Mouse (Mus musculus) midbrain, embryonic 13.5 days (tissue): Measurements from ENCODE around the gene Il9r. TPM values are rescaled to one million over a fixed set of nuclear protein-coding genes. Genes with fewer than 3 reads are reported as not detected.

ENCODE experiments used
- ATAC-seq: fragments of 200-750 bp; cut with Nextera tagmentation; 2 replicates; pipeline ENCODE4 v1.8.0; 2017; ENCODE audit warnings: mild to moderate bottlenecking, moderate TSS enrichment, moderate library complexity
- H3K27ac ChIP-seq: fragments of 300-500 bp; sonication (generic); 2 replicates; pipeline ENCODE4 v1.5.1; 2015; ENCODE audit warnings: inconsistent platforms, mild to moderate bottlenecking, moderate library complexity
- H3K27me3 ChIP-seq: fragments of 300-500 bp; sonication (generic); 2 replicates; pipeline ENCODE4 v1.6.1; 2015; ENCODE audit warnings: mild to moderate bottlenecking, inconsistent platforms
- H3K36me3 ChIP-seq: fragments of 300-500 bp; sonication (generic); 2 replicates; pipeline ENCODE4 v1.6.1; 2015; ENCODE audit warnings: mild to moderate bottlenecking, inconsistent platforms
- H3K4me1 ChIP-seq: fragments of 300-500 bp; sonication (generic); replicated peaks from 2 replicates; pipeline ENCODE4 v1.6.1; 2015; ENCODE audit warnings: inconsistent platforms
- H3K4me2 ChIP-seq: fragments of 300-500 bp; sonication (generic); replicated peaks from 2 replicates; pipeline ENCODE4 v1.6.1; 2015; ENCODE audit warnings: moderate library complexity, mild to moderate bottlenecking, inconsistent platforms
- H3K4me3 ChIP-seq: fragments of 300-500 bp; sonication (generic); replicated peaks from 2 replicates; pipeline ENCODE4 v1.5.1; 2015; ENCODE audit warnings: mild to moderate bottlenecking, inconsistent platforms
- H3K9ac ChIP-seq: fragments of 300-500 bp; sonication (generic); replicated peaks from 2 replicates; pipeline ENCODE4 v1.6.1; 2015; ENCODE audit warnings: mild to moderate bottlenecking, inconsistent platforms
- H3K9me3 ChIP-seq: fragments of 300-500 bp; sonication (generic); 2 replicates; pipeline ENCODE4 v1.6.1; 2016; ENCODE audit warnings: mild to moderate bottlenecking, inconsistent platforms
- WGBS: fragments of 180-500 bp; shearing (Covaris S2); methylation state at CpG from one replicate; pipeline ENCODE4 v1.1.7; 2015; 5-methylcytosine and 5-hydroxymethylcytosine counted together
- polyA plus RNA-seq: library from polyadenylated mRNA; unstranded; fragments of >200 nt; fragmentation: Nextera tagmentation; extraction: Ambion mirVana; gene quantifications from 2 replicates; pipeline ENCODE4 v1.2.1, GENCODE M21; 2015

Gene Il9r
- polyA plus RNA-seq, 1 experiment from 2014 or later: not detected

- no peak overlapping the region for H3K4me2 ChIP-seq
- no peaks in the 10 kb centered on the region for H3K36me3 ChIP-seq
- no peaks in the 10 kb centered on the region for H3K27me3 ChIP-seq
- no peak overlapping the region for H3K4me3 ChIP-seq
- peaks cover 5% of the 10 kb centered on the region; the same call in 1 of the 2 replicates for H3K4me1 ChIP-seq
- no peak overlapping the region for H3K9ac ChIP-seq
- ATAC-seq: no peak
- WGBS: 83% methylated on average over 10 of the region's 10 CpGs
- H3K9me3 ChIP-seq: no peaks in the 10 kb centered on the region
- no peak overlapping the region for H3K27ac ChIP-seq
Measured at GRCm38 (mm10) chr11:32194086-32194485, 6.0 kb downstream of the Il9r start.

DNA sequence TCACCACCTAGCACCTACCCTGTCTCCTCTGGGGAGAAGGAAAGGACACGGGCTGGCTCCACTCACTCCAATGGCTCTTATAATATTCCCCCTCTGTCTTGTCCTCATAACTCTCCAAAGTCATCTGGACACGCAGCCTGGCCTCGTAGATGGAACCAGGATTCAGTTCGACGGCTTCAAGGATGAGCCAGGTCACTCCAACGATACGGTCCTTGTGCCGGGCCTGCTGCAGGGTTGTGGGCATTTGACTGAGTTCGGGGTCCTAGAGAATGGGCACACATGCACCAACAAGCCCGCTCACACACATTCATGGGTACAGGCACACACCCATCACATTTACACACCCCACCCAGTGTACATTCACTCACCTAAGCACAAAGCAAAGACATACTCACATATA lies 6.9 kb downstream of the Il9r start:
- no peak overlapping the region for H3K27ac ChIP-seq
- no peak overlapping the region for H3K9ac ChIP-seq
- WGBS: 92% methylated on average over 10 of the region's 10 CpGs
- ATAC-seq: no peak
- no peaks in the 10 kb centered on the region for H3K27me3 ChIP-seq
- no peak overlapping the region for H3K4me3 ChIP-seq
- no peak overlapping the region for H3K4me2 ChIP-seq
- H3K9me3 ChIP-seq: no peaks in the 10 kb centered on the region
- peaks cover 5% of the 10 kb centered on the region; the same call in 1 of the 2 replicates for H3K4me1 ChIP-seq
- H3K36me3 ChIP-seq: no peaks in the 10 kb centered on the region

DNA sequence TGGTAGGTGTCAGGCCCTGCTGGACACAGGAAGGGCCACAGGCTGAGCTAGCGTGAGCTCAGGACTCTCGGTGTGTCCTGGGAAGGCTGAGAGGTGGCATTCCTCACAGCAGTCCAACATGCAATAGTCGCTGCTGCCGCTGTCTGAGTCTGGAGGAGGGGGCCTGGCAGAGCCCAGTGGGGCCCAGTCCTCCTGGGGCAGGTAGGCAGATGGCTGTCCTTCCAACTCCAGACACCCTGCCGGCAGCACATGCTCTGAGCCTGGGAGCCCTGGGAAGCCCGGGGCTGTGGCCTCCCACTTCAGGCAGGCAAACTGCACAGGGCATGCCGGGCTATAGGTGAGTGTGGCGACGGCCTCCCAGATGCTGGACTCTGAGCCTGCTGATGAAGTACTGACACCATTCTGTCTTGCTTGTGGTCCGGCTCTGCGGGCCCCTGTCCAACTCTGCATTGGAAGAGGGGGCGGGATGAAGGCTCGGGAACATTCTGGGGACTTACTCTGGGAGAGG lies 9.4 kb downstream of the Il9r start:
- 80% methylated on average over 13 of the region's 13 CpGs for WGBS
- Histone ChIP-seq H3K36me3 (no peaks in the 10 kb centered on the region), H3K4me1 (no peaks in the 10 kb centered on the region), H3K27ac (no peak overlapping the region), H3K9me3 (no peaks in the 10 kb centered on the region), H3K9ac (no peak overlapping the region), H3K27me3 (no peaks in the 10 kb centered on the region), H3K4me2 (no peak overlapping the region), H3K4me3 (no peak overlapping the region)
- ATAC-seq: no peak

- 80% methylated on average over 9 of the region's 9 CpGs for WGBS
- Histone ChIP-seq H3K9ac (no peak overlapping the region), H3K9me3 (no peaks in the 10 kb centered on the region)
Measured at GRCm38 (mm10) chr11:32190119-32190518, 10.0 kb downstream of the Il9r start.

GRCm38 (mm10) chr11:32189434-32189833 lies 10.6 kb downstream of the Il9r start:
- Histone ChIP-seq H3K4me2 (no peak overlapping the region), H3K9ac (no peak overlapping the region), H3K27ac (no peak overlapping the region), H3K4me1 (no peaks in the 10 kb centered on the region), H3K27me3 (no peaks in the 10 kb centered on the region), H3K4me3 (no peak overlapping the region), H3K36me3 (no peaks in the 10 kb centered on the region), H3K9me3 (no peaks in the 10 kb centered on the region)
- 69% methylated on average over 5 of the region's 5 CpGs for WGBS
- no peak for ATAC-seq

More at GRCm38 (mm10) chr11:32190119-32190518, 10.0 kb downstream of the Il9r start:
- no peak for ATAC-seq
- H3K27ac ChIP-seq: no peak overlapping the region
- no peaks in the 10 kb centered on the region for H3K27me3 ChIP-seq
- H3K4me3 ChIP-seq: no peak overlapping the region
- H3K4me1 ChIP-seq: no peaks in the 10 kb centered on the region
- no peak overlapping the region for H3K4me2 ChIP-seq
- H3K36me3 ChIP-seq: no peaks in the 10 kb centered on the region

- Histone ChIP-seq H3K4me3 (no peak overlapping the region), H3K36me3 (no peaks in the 10 kb centered on the region), H3K9ac (no peak overlapping the region), H3K4me2 (no peak overlapping the region), H3K27ac (no peak overlapping the region), H3K27me3 (no peaks in the 10 kb centered on the region), H3K9me3 (no peaks in the 10 kb centered on the region), H3K4me1 (no peaks in the 10 kb centered on the region)
- no peak for ATAC-seq
- WGBS: 83% methylated on average over 12 of the region's 12 CpGs
Measured at GRCm38 (mm10) chr11:32188881-32189280, 11.2 kb downstream of the Il9r start.

DNA sequence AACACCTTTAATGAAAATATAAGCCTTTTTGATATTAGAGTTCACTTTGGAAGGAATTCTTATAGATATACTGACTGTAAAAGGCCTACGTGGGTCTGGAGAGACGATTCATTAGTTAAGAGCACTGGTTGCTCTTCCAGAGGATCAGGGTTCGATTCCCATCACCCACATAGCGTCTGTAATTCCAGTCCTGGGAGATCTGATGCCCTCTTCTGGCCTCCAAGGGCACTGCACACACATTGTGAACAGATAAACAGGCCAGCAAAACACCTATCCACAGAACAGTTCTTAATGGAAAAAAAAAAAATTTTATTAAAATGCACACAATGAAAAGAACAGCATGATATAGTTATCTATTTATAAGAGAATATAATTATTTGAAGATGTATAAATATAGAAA lies 12.8 kb downstream of the Il9r start:
- no peaks in the 10 kb centered on the region for H3K4me1 ChIP-seq
- H3K27ac ChIP-seq: no peak overlapping the region
- no peak for ATAC-seq
- no peak overlapping the region for H3K4me3 ChIP-seq
- no peak overlapping the region for H3K4me2 ChIP-seq
- WGBS: 89% methylated on average over 4 of the region's 4 CpGs
- no peaks in the 10 kb centered on the region for H3K9me3 ChIP-seq
- no peaks in the 10 kb centered on the region for H3K36me3 ChIP-seq
- no peaks in the 10 kb centered on the region for H3K27me3 ChIP-seq
- H3K9ac ChIP-seq: no peak overlapping the region

GRCm38 (mm10) chr11:32186031-32186430 lies 14.0 kb downstream of the Il9r start:
- Histone ChIP-seq H3K9ac (no peak overlapping the region), H3K9me3 (no peaks in the 10 kb centered on the region), H3K4me1 (no peaks in the 10 kb centered on the region), H3K27ac (no peak overlapping the region), H3K4me3 (no peak overlapping the region), H3K4me2 (no peak overlapping the region), H3K36me3 (no peaks in the 10 kb centered on the region), H3K27me3 (no peaks in the 10 kb centered on the region)
- ATAC-seq: no peak
- WGBS: 80% methylated on average over 3 of the region's 3 CpGs

DNA sequence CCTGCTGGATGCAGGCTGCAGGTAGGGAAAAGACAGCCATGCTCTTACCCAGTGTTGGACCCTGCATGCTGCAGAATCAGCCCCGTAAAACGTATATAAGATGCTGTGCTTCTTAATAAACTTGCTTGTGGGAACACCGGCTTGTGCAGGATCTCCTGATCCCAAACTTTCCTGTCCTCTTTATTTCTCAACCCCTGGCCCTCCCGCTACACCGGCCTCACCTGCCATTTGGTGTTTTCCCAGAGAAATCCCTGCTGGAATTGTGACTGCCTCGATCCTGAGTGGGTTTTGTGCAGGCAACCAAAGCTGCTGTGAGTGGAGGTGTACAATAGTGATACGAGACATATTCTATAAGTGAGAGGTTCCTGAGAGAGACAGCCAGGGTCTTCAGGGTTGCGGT lies 15.6 kb downstream of the Il9r start:
- no peak for ATAC-seq
- no peaks in the 10 kb centered on the region for H3K27me3 ChIP-seq
- no peak overlapping the region for H3K9ac ChIP-seq
- H3K4me1 ChIP-seq: no peaks in the 10 kb centered on the region
- H3K4me2 ChIP-seq: no peak overlapping the region
- no peak overlapping the region for H3K27ac ChIP-seq
- no peak overlapping the region for H3K4me3 ChIP-seq
- WGBS: 93% methylated on average over 8 of the region's 8 CpGs
- H3K36me3 ChIP-seq: no peaks in the 10 kb centered on the region
- no peaks in the 10 kb centered on the region for H3K9me3 ChIP-seq

DNA sequence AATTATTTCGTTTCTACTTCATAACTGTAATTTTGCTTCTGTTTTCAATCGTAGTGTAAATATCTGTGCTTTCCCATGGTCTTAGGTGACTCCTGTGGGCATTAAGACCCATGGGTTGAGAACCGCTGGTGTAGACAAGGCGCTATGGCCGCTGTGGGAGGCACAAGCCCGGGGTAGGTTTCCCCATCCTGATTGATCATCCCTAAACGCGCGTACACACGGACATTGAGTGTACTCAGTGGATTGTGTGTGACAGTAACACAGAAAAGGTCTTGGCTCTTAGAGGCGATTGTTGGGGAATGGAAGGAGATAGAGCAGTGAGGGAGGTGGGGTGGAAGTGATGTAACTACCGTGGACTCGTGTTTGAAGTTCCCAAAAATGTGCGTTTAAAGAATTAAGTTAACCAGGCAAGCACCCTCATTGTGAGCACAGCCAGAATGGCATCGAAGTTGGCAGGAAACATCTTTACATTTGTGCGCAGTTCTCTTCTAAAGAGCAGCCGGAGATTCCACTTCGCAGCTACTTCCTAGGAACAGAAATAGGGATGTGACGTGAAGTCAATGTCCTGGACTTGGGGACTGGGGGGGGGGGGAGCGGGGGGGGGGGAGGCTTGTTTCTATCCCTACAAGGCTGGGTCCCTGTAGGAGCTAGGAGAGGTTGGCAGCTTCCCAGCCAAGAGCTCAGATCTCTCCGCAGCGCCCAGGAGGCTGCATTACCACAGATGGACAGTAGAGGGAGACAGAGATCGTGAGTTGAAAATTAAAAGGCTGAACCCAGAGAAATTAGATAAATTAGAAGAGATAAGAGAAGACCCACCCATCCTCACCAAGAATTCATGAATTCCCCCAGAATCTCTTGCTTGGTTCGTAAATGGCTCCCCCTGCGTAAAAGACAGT lies 17.9 kb downstream of the Il9r start:
- Histone ChIP-seq H3K9ac (no peak overlapping the region), H3K4me3 (no peak overlapping the region), H3K4me1 (no peaks in the 10 kb centered on the region), H3K27me3 (no peaks in the 10 kb centered on the region), H3K9me3 (no peaks in the 10 kb centered on the region), H3K36me3 (no peaks in the 10 kb centered on the region), H3K4me2 (no peak overlapping the region), H3K27ac (no peak overlapping the region)
- peak; percentile 83 for ATAC-seq
- WGBS: 53% methylated on average over 23 of the region's 25 CpGs

DNA sequence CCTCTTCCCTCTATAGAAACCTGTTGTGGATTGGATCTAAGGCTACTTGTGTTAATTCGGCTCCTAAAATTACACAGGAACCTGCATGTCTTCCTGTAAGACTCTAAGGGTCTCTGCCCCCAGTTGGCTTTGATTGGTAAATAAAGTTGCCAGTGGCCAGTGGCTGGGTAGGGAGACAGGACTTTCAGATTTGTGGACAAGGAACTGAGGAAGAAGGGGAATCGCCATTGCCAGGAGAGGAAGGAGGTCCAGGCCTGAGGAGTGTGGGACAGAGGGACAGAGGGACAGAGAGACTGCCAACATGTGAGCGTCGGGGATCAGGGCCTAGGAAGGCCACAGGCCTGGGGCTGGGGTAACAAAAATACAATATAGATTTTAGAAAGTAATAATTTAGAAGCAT lies 18.8 kb downstream of the Il9r start:
- WGBS: 86% methylated on average over 4 of the region's 4 CpGs
- no peak overlapping the region for H3K4me3 ChIP-seq

DNA sequence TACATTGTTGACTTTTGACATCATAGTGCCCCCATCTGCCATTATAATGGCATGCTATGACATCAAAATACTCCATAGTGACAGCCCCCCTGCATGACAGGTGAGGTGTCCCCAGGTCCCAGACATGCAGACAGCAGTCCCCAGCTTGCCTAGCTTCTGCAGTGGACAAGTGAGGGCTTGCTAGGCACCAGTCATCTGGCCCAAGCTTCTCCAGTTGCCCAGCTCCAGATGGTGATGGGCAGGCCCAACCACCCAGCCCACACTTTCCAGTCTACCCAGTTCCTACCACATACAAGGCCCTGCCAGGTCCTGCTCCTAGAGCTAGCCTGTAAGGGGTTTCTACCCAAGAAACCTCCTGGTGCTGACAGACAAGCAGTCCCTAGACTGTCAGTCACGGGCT lies 21.6 kb downstream of the Il9r start:
- WGBS: 91% methylated on average over 1 of the region's 1 CpGs
- no peak for ATAC-seq

More for the DNA sequence above, 18.8 kb downstream of the Il9r start:
- Histone ChIP-seq H3K4me2 (no peak overlapping the region), H3K4me1 (no peaks in the 10 kb centered on the region), H3K27me3 (no peaks in the 10 kb centered on the region), H3K9me3 (no peaks in the 10 kb centered on the region), H3K9ac (no peak overlapping the region), H3K27ac (no peak overlapping the region), H3K36me3 (no peaks in the 10 kb centered on the region)
- no peak for ATAC-seq

More for the DNA sequence above, 21.6 kb downstream of the Il9r start:
- Histone ChIP-seq H3K4me1 (no peaks in the 10 kb centered on the region), H3K9ac (no peak overlapping the region), H3K36me3 (no peaks in the 10 kb centered on the region), H3K4me3 (no peak overlapping the region), H3K9me3 (no peaks in the 10 kb centered on the region), H3K4me2 (no peak overlapping the region), H3K27ac (no peak overlapping the region), H3K27me3 (no peaks in the 10 kb centered on the region)
